18 mouse cellular contexts compared by ENCODE assay signal in genomic region chr9:94945569-94946135, GRCm38 (mm10).
DNase-seq lines count a peak whose midpoint lies in the region; ATAC-seq and TF ChIP-seq lines count a peak whose summit lies in the region.
"Had no signal": no experiment of that assay in that cellular context is flagged by ENCODE, and none has a peak within 500 bp of the region (broad histone marks: within the 10 kb centered on the region; RNA-seq: fewer than 3 reads in every experiment).

No protein-coding gene starts in this region.

- H3K9ac ChIP-seq in forebrain, embryonic 16.5 days (replicated peaks; ENCODE audit: low read depth, low read length) = no peak overlapping the region
- H3K9ac ChIP-seq: forebrain, embryonic 13.5 days; heart, embryonic 15.5 days; hindbrain, embryonic 15.5 days had no signal

- H3K36me3 ChIP-seq in thymus, adult 2 months (ENCODE audit: control insufficient read depth, insufficient read depth, low read length) = no peaks in the 10 kb centered on the region
- H3K36me3 ChIP-seq in forebrain, embryonic 16.5 days (ENCODE audit: control insufficient read depth, insufficient read depth) = no peaks in the 10 kb centered on the region
- H3K36me3 ChIP-seq: heart, embryonic 15.5 days; hindbrain, embryonic 15.5 days had no signal

- no peak overlapping the region for H3K4me3 ChIP-seq in thymus, adult 2 months (ENCODE audit: control insufficient read depth, insufficient read depth, low read length)
- H3K4me3 ChIP-seq in forebrain, embryonic 16.5 days (replicated peaks; ENCODE audit: low read length) = no peak overlapping the region
- H3K4me3 ChIP-seq in cerebellum, adult 2 months (replicated peaks; ENCODE audit: insufficient read depth, low read depth, low read length) = no peak overlapping the region
- H3K4me3 ChIP-seq: forebrain, embryonic 13.5 days; heart, embryonic 15.5 days; hindbrain, embryonic 15.5 days had no signal

- no peak for TF ChIP-seq POLR2A in thymus, adult 2 months (IDR thresholded peaks at IDR 0.05; ENCODE audit: control insufficient read depth, extremely low read depth, insufficient read depth, low read length, poor library complexity)
- no peak for TF ChIP-seq POLR2A in cerebellum, adult 2 months (IDR thresholded peaks at IDR 0.05; ENCODE audit: borderline replicate concordance, insufficient read depth, low read length)

- peaks cover 6% of the 10 kb centered on the region for H3K4me1 ChIP-seq in thymus, adult 2 months (replicated peaks; ENCODE audit: control insufficient read depth, insufficient read depth, low read length)
- no peaks in the 10 kb centered on the region for H3K4me1 ChIP-seq in forebrain, embryonic 16.5 days (replicated peaks; ENCODE audit: control insufficient read depth, insufficient read depth, low read length)
- H3K4me1 ChIP-seq in cerebellum, adult 2 months (ENCODE audit: control insufficient read depth, insufficient read depth, low read length) = no peaks in the 10 kb centered on the region
- H3K4me1 ChIP-seq: forebrain, embryonic 13.5 days; heart, embryonic 15.5 days; hindbrain, embryonic 15.5 days had no signal

- H3K4me2 ChIP-seq in forebrain, embryonic 16.5 days (ENCODE audit: low read length) = no peak overlapping the region
- H3K4me2 ChIP-seq: forebrain, embryonic 13.5 days; heart, embryonic 15.5 days; hindbrain, embryonic 15.5 days; midbrain, embryonic 11.5 days had no signal

- H3K27me3 ChIP-seq in thymus, adult 2 months (ENCODE audit: control insufficient read depth, insufficient read depth, low read length) = no peaks in the 10 kb centered on the region
- H3K27me3 ChIP-seq in forebrain, embryonic 16.5 days (replicated peaks; ENCODE audit: control insufficient read depth, insufficient read depth, low read length) = no peaks in the 10 kb centered on the region
- no peaks in the 10 kb centered on the region for H3K27me3 ChIP-seq in cerebellum, adult 2 months (ENCODE audit: control insufficient read depth, insufficient read depth, low read length)
- H3K27me3 ChIP-seq: forebrain, embryonic 13.5 days; heart, embryonic 15.5 days; hindbrain, embryonic 15.5 days had no signal

- peak; percentile 52 for DNase-seq in CD4-positive, CD25-positive, alpha-beta regulatory T cell, adult 2 months (ENCODE audit: low read depth, low spot score)
- DNase-seq in thymus, adult 2 months = peak; percentile 37
- peak; percentile 31 for DNase-seq in thymus, postnatal 4 days
- no peak for DNase-seq in cerebellum, adult 2 months
- no peak for DNase-seq in layer of hippocampus, adult 11-12 months (ENCODE audit: low spot score)
- DNase-seq: adrenal gland, adult 2 months; B cell, adult 2 months; cerebellum, adult 11-12 months; cerebellum, postnatal 25 days had no signal

- ATAC-seq in activated CD4-positive, CD25-positive, alpha-beta regulatory T cell, adult 4 months = peak; percentile 84
- ATAC-seq in forebrain, embryonic 16.5 days = no peak
- ATAC-seq: forebrain, embryonic 13.5 days; intestine, embryonic 16.5 days; lung, postnatal 0 days had no signal

- WGBS in thymus, adult 2 months = 10% methylated on average over 7 of the region's 7 CpGs
- 86% methylated on average over 7 of the region's 7 CpGs for WGBS in forebrain, embryonic 16.5 days
- 89% methylated on average over 7 of the region's 7 CpGs for WGBS in cerebellum, adult 2 months

- no peaks in the 10 kb centered on the region for H3K9me3 ChIP-seq in forebrain, embryonic 16.5 days (ENCODE audit: control insufficient read depth, low read length)
- H3K9me3 ChIP-seq: forebrain, embryonic 13.5 days; heart, embryonic 15.5 days; hindbrain, embryonic 15.5 days had no signal

- no peak overlapping the region for H3K27ac ChIP-seq in thymus, adult 2 months (ENCODE audit: control insufficient read depth, insufficient read depth, low read length)
- no peak overlapping the region for H3K27ac ChIP-seq in forebrain, embryonic 16.5 days (ENCODE audit: low read length)
- H3K27ac ChIP-seq in cerebellum, adult 2 months (ENCODE audit: insufficient read depth, low read length) = no peak overlapping the region
- H3K27ac ChIP-seq: forebrain, embryonic 13.5 days; heart, embryonic 15.5 days; hindbrain, embryonic 15.5 days; stomach, postnatal 0 days had no signal

- TF ChIP-seq CTCF in thymus, adult 2 months (IDR thresholded peaks at IDR 0.05; ENCODE audit: borderline replicate concordance, control insufficient read depth, extremely low read depth, insufficient read depth, low read length, poor library complexity) = no peak
- no peak for TF ChIP-seq CTCF in cerebellum, adult 2 months (IDR thresholded peaks at IDR 0.05; ENCODE audit: borderline replicate concordance, insufficient read depth, low read depth, low read length)

Comparison
In these comparisons a context has a peak if more than half of its experiments do, and no peak if none do; other contexts are left out.
1. DNase-seq: peak in CD4-positive, CD25-positive, alpha-beta regulatory T cell, adult 2 months (single experiment), thymus, adult 2 months (single experiment) and thymus, postnatal 4 days (single experiment); none in cerebellum, adult 2 months (0 of 2) and layer of hippocampus, adult 11-12 months (single experiment).